Mouse (Mus musculus) stomach, embryonic 15.5 days (tissue): ENCODE results near the gene Nubp2. TPM values are rescaled to one million over a fixed set of nuclear protein-coding genes. Genes with fewer than 3 reads are reported as not detected.

ENCODE experiments used
- polyA plus RNA-seq: library from polyadenylated mRNA; unstranded; fragments of >200 nt; fragmentation: Nextera tagmentation; extraction: Ambion mirVana; gene quantifications from 2 replicates; pipeline ENCODE4 v1.2.1, GENCODE M21; 2015

Nubp2 gene
- polyA plus RNA-seq, 1 experiment from 2014 or later, result 49.0 TPM

Other genes with a start within 250 kb of the Nubp2 start
- 51.0 and 53.7 TPM in 2 replicates for gene Slc9a3r2, start 236.0 kb downstream of the Nubp2 start, polyA plus RNA-seq
- gene Npw, start 227.9 kb downstream of the Nubp2 start, polyA plus RNA-seq, result 0.30 and 0.46 TPM in 2 replicates
- 19.3 and 22.1 TPM in 2 replicates for gene Zfp598, start 216.7 kb downstream of the Nubp2 start, polyA plus RNA-seq
- gene Syngr3, start 196.4 kb downstream of the Nubp2 start, polyA plus RNA-seq, result 6.3 and 6.9 TPM in 2 replicates
- gene Gfer, start 190.2 kb downstream of the Nubp2 start, polyA plus RNA-seq, result 40.9 and 44.1 TPM in 2 replicates
- gene Noxo1, start 190.1 kb downstream of the Nubp2 start, polyA plus RNA-seq, result 3.2 and 3.5 TPM in 2 replicates
- 64.4 and 68.0 TPM in 2 replicates for gene Tbl3, start 178.7 kb downstream of the Nubp2 start, polyA plus RNA-seq
- 0.19 TPM in 1 of 2 replicates, not detected in the other for gene Rnf151, start 168.3 kb downstream of the Nubp2 start, polyA plus RNA-seq
- gene Rps2, start 168.2 kb downstream of the Nubp2 start, polyA plus RNA-seq, result 1,497 and 1,515 TPM in 2 replicates
- gene Ndufb10, start 161.9 kb downstream of the Nubp2 start, polyA plus RNA-seq, result 238 and 259 TPM in 2 replicates
- gene Rpl3l, start 158.5 kb downstream of the Nubp2 start, polyA plus RNA-seq, result 0.15 TPM in 1 of 2 replicates, not detected in the other
- gene Msrb1, start 149.7 kb downstream of the Nubp2 start, polyA plus RNA-seq, result 37.0 and 41.4 TPM in 2 replicates
- 1.1 and 1.5 TPM in 2 replicates for gene Hs3st6, start 133.4 kb downstream of the Nubp2 start, polyA plus RNA-seq
- gene Meiob, start 82.1 kb downstream of the Nubp2 start, polyA plus RNA-seq, result 0.08 TPM in 1 of 2 replicates, not detected in the other
- 49.1 and 49.3 TPM in 2 replicates for gene Hagh, start 46.2 kb downstream of the Nubp2 start, polyA plus RNA-seq
- gene Fahd1, start 36.0 kb downstream of the Nubp2 start, polyA plus RNA-seq, result 34.5 and 35.4 TPM in 2 replicates
- gene Igfals, start 20.4 kb downstream of the Nubp2 start, polyA plus RNA-seq, result 3.9 and 4.0 TPM in 2 replicates
- gene Spsb3, start 294 bp upstream of the Nubp2 start, polyA plus RNA-seq, result 32.1 and 32.5 TPM in 2 replicates
- 26.3 and 29.3 TPM in 2 replicates for gene Eme2, start 8.7 kb upstream of the Nubp2 start, polyA plus RNA-seq
- 102 and 112 TPM in 2 replicates for gene Mrps34, start 8.8 kb upstream of the Nubp2 start, polyA plus RNA-seq
- 77.5 and 79.8 TPM in 2 replicates for gene Nme3, start 10.2 kb upstream of the Nubp2 start, polyA plus RNA-seq
- gene Mapk8ip3, start 50.6 kb upstream of the Nubp2 start, polyA plus RNA-seq, result 29.2 and 31.3 TPM in 2 replicates
- 183 and 204 TPM in 2 replicates for gene Jpt2, start 74.3 kb upstream of the Nubp2 start, polyA plus RNA-seq
- 7.1 and 7.6 TPM in 2 replicates for gene Cramp1l, start 129.4 kb upstream of the Nubp2 start, polyA plus RNA-seq
- 18.9 and 21.6 TPM in 2 replicates for gene Ift140, start 129.7 kb upstream of the Nubp2 start, polyA plus RNA-seq
- gene Tmem204, start 197.2 kb upstream of the Nubp2 start, polyA plus RNA-seq, result 23.5 and 23.7 TPM in 2 replicates
- gene Telo2, start 229.6 kb upstream of the Nubp2 start, polyA plus RNA-seq, result 38.6 and 40.2 TPM in 2 replicates
- 0.12 and 0.36 TPM in 2 replicates for gene Ptx4, start 234.4 kb upstream of the Nubp2 start, polyA plus RNA-seq
- 18.1 and 21.1 TPM in 2 replicates for gene Clcn7, start 247.0 kb upstream of the Nubp2 start, polyA plus RNA-seq